Mouse (Mus musculus) lung, postnatal 0 days (tissue): ENCODE data around the gene Prrxl1.

Experiments
- CTCF ChIP-seq: IDR thresholded peaks from 2 replicates; pipeline ENCODE4 v1.5.1; 2016; ENCODE audit warnings: antibody characterized with exemption, mild to moderate bottlenecking
- EP300 ChIP-seq: IDR thresholded peaks from 2 replicates; pipeline ENCODE4 v1.6.1; 2016; ENCODE audit warnings: antibody characterized with exemption, mild to moderate bottlenecking, control low read depth

- TF ChIP-seq CTCF = no peak
- TF ChIP-seq EP300 = no peak
These were observed 63.9 kb downstream of the Prrxl1 start for GRCm38 (mm10) chr14:32663099-32663498.
